Mouse (Mus musculus) erythroblast, embryonic 14.5 days (primary cell): ENCODE measurements around the gene Pld2.

Source experiments
- GATA1 ChIP-seq: IDR thresholded peaks from 2 replicates; pipeline ENCODE4 v1.6.1; 2012; ENCODE audit warnings: low read length, inconsistent platforms, mixed read lengths
- TAL1 ChIP-seq: IDR thresholded peaks from 3 replicates; pipeline ENCODE4 v1.6.1; 2012; ENCODE audit warnings: low read length, inconsistent platforms, mixed read lengths

DNA sequence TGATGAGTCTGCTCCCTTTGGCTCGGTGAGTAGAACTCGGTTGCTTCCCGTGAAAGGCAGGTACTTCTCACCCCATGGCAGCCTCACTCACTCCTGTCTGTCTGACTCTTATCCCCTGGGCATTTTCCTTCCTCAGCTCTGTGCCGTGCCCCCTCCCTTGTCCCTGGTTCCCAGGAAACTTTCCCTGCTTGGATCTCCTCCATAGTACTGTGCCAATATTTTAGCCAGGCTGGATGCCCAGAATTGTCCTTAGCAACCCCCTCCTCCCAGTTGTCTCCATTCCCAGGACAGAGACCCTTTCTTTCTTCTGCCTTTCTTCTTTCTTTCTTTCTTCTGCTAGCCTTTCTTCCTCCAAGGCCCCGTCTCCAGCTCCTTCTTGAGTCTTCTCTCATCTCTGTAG, 1.6 kb downstream of the Pld2 start:
- no peak for TF ChIP-seq TAL1
- no peak for TF ChIP-seq GATA1
